Mouse (Mus musculus) liver, postnatal 0 days (tissue): ENCODE results near the gene Pcp4l1.

Experiments used
- CTCF ChIP-seq: sonication (generic); IDR thresholded peaks from 2 replicates; pipeline ENCODE4 v1.5.1; 2016; ENCODE audit warnings: antibody characterized with exemption, low read depth
- EP300 ChIP-seq: IDR thresholded peaks from 2 replicates; pipeline ENCODE4 v1.6.1; 2016; ENCODE audit warnings: antibody characterized with exemption, low read depth, mild to moderate bottlenecking

- TF ChIP-seq CTCF (no peak), EP300 (no peak)
Observed at GRCm38 (mm10) chr1:171130971-171131370, 65.1 kb downstream of the Pcp4l1 start.
